Mouse (Mus musculus) MEL (cell line): ENCODE data around the gene Rnf24.

Experiments
- BHLHE40 ChIP-seq: IDR thresholded peaks from 2 replicates; pipeline ENCODE4 v1.6.1; 2012; ENCODE audit warnings: low read depth, mild to moderate bottlenecking, inconsistent platforms, low read length, improper control_type of control experiment, borderline replicate concordance
- CTCF ChIP-seq, 3 experiments: IDR thresholded peaks in 2 of 3; conservative IDR thresholded peaks in 1 of 3; 2 replicates each; pipeline ENCODE4 v1.5.1; 2011 to 2012; ENCODE audit warnings: low read length in 3 of 3, low read depth in 2 of 3, mild to moderate bottlenecking in 2 of 3, improper control_type of control experiment in 1 of 3, inconsistent platforms in 1 of 3, mixed read lengths in 1 of 3, moderate library complexity in 1 of 3; ENCODE audit not compliant: control insufficient read depth in 1 of 3, insufficient read depth in 1 of 3, poor library complexity in 1 of 3, severe bottlenecking in 1 of 3
- EP300 ChIP-seq, 2 experiments: IDR thresholded peaks; 2 replicates each; pipeline ENCODE4 v1.6.1; 2011; ENCODE audit warnings: improper control_type of control experiment in 2 of 2, low read length in 2 of 2, low read depth in 1 of 2, mild to moderate bottlenecking in 1 of 2
- ETS1 ChIP-seq: IDR thresholded peaks from 2 replicates; pipeline ENCODE4 v1.6.1; 2012; ENCODE audit warnings: low read depth, mild to moderate bottlenecking, inconsistent platforms, low read length, improper control_type of control experiment, moderate library complexity
- GATA1 ChIP-seq: IDR thresholded peaks from 2 replicates; pipeline ENCODE4 v1.6.1; 2011; ENCODE audit warnings: low read depth, low read length, improper control_type of control experiment
- HCFC1 ChIP-seq: IDR thresholded peaks from 2 replicates; pipeline ENCODE4 v1.6.1; 2012; ENCODE audit warnings: low read depth, mild to moderate bottlenecking, inconsistent platforms, low read length, improper control_type of control experiment, moderate library complexity
- POLR2A ChIP-seq, 2 experiments: IDR thresholded peaks; 2 replicates each; pipeline ENCODE4 v1.6.1; 2011 to 2012; ENCODE audit warnings: low read length in 2 of 2, mild to moderate bottlenecking in 2 of 2, control low read depth in 1 of 2, improper control_type of control experiment in 1 of 2, low read depth in 1 of 2, moderate library complexity in 1 of 2; ENCODE audit not compliant: control insufficient read depth in 1 of 2, insufficient read depth in 1 of 2, poor library complexity in 1 of 2
- UBTF ChIP-seq: IDR thresholded peaks from 2 replicates; pipeline ENCODE4 v1.6.1; 2012; ENCODE audit warnings: low read depth, mild to moderate bottlenecking, inconsistent platforms, low read length, improper control_type of control experiment, moderate library complexity, borderline replicate concordance; ENCODE audit not compliant: insufficient read depth

DNA sequence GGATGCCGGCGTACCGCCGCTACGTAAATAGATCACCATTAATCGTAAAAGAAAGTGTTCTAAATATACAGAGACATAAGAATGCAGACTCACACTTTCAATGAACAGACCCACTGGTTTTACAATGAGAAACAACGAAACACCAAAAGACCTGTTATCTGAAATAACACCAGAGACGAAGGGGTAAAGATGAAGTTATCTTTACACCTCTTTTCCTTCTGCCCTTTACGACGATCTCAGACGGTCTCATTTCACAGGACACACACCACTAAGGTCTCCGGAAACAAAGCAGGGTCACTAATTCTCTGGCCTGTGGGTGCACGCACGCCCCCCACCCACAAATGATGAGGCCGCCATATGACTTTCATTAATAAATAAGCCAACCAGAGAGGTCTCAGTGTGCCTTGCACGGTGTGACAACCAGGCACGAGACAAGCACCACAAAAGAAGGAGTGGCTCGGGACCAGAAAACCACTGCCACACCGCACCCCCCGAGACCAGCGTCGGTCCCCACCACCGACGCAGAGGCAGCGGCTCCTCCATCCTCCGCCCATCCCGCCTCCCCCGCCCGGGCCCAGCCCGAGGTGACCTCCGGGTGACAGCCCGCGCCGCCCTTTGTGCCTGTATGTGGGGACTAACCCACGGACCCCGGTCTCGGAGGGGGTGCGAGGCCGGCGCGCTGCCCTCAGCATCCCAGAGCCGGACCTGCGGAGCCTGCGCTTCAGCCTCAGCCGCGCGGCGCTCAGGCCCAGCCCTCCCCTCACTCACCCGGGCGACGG, 535 bp downstream of the Rnf24 start:
- TF ChIP-seq GATA1 (no peak), POLR2A (IDR thresholded peaks at IDR 0.05; ENCODE audit: control insufficient read depth in 1 of 2, insufficient read depth in 1 of 2, low read depth in 1 of 2, low read length in 2 of 2, poor library complexity in 1 of 2) (peak in 1 of 2 experiments; percentile 50; a peak in 1 of 4 replicates), CTCF (IDR thresholded peaks at IDR 0.05 in 2 of 3, conservative IDR thresholded peaks at IDR 0.05 in 1 of 3; ENCODE audit: control insufficient read depth in 1 of 3, insufficient read depth in 1 of 3, low read depth in 2 of 3, low read length in 3 of 3, poor library complexity in 1 of 3, severe bottlenecking in 1 of 3) (no peak), ETS1 (no peak), EP300 (IDR thresholded peaks at IDR 0.05; ENCODE audit: low read depth in 1 of 2, low read length in 2 of 2) (no peak), BHLHE40 (no peak), UBTF (no peak), HCFC1 (no peak)
